Comparison of ENCODE assay signal across 8 mouse cellular contexts in genomic region chr4:117893376-117893775, GRCm38 (mm10). TPM values are rescaled to one million over a fixed set of nuclear protein-coding genes. Genes with fewer than 3 reads are reported as not detected.
DNase-seq lines count a peak whose midpoint lies in the region; ATAC-seq and TF ChIP-seq lines count a peak whose summit lies in the region.
"Had no signal": no experiment of that assay in that cellular context is flagged by ENCODE, and none has a peak within 500 bp of the region (broad histone marks: within the 10 kb centered on the region; RNA-seq: fewer than 3 reads in every experiment).

No protein-coding gene starts in this region.

- no peak for ATAC-seq in neural tube, embryonic 15.5 days (ENCODE audit: low FRiP score)
- no peak for ATAC-seq in limb, embryonic 14.5 days (ENCODE audit: low FRiP score, low read depth)
- no peak for ATAC-seq in stomach, postnatal 0 days (ENCODE audit: low FRiP score, low TSS enrichment)

- no peak for TF ChIP-seq EP300 in stomach, postnatal 0 days (optimal IDR thresholded peaks at IDR 0.05)

- TF ChIP-seq CTCF in stomach, postnatal 0 days (IDR thresholded peaks at IDR 0.05; ENCODE audit: low read depth): no peak

- peaks cover 57% of the 10 kb centered on the region for H3K36me3 ChIP-seq in neural tube, embryonic 15.5 days
- peaks cover 49% of the 10 kb centered on the region for H3K36me3 ChIP-seq in limb, embryonic 14.5 days (ENCODE audit: control insufficient read depth, insufficient read depth, low read length)
- H3K36me3 ChIP-seq in stomach, postnatal 0 days (ENCODE audit: control insufficient read depth, insufficient read depth, low read length): peaks cover 2% of the 10 kb centered on the region

- H3K27me3 ChIP-seq in neural tube, embryonic 15.5 days (replicated peaks): no peaks in the 10 kb centered on the region
- no peaks in the 10 kb centered on the region for H3K27me3 ChIP-seq in limb, embryonic 14.5 days (ENCODE audit: control insufficient read depth, insufficient read depth, low read length)
- no peaks in the 10 kb centered on the region for H3K27me3 ChIP-seq in stomach, postnatal 0 days (ENCODE audit: control insufficient read depth, insufficient read depth, low read length)
- H3K27me3 ChIP-seq: embryonic facial prominence, embryonic 12.5 days had no signal

- DNase-seq in neural tube, embryonic 10.5 days (ENCODE audit: extremely low spot score, low spot score): peak; percentile 68
- DNase-seq in adrenal gland, postnatal 25 days: peak; percentile 75
- peak; percentile 79 for DNase-seq in limb, embryonic 14.5 days (ENCODE audit: low spot score)
- DNase-seq in stomach, postnatal 0 days (ENCODE audit: low spot score): peak; percentile 62
- DNase-seq in MN1 (ENCODE audit: low spot score): no peak
- DNase-seq in layer of hippocampus, adult 8-10 months (ENCODE audit: low spot score in 2 of 2): no peak

- H3K4me3 ChIP-seq in neural tube, embryonic 15.5 days (replicated peaks): no peak overlapping the region
- no peak overlapping the region for H3K4me3 ChIP-seq in limb, embryonic 14.5 days (replicated peaks; ENCODE audit: low read length)
- H3K4me3 ChIP-seq in stomach, postnatal 0 days (ENCODE audit: low read depth, low read length): no peak overlapping the region
- H3K4me3 ChIP-seq: embryonic facial prominence, embryonic 12.5 days had no signal

- H3K27ac ChIP-seq in neural tube, embryonic 15.5 days (replicated peaks): no peak overlapping the region
- no peak overlapping the region for H3K27ac ChIP-seq in limb, embryonic 14.5 days (replicated peaks; ENCODE audit: low read depth, low read length)
- no peak overlapping the region for H3K27ac ChIP-seq in stomach, postnatal 0 days (replicated peaks)
- H3K27ac ChIP-seq: embryonic facial prominence, embryonic 12.5 days had no signal

- no peak overlapping the region for H3K9ac ChIP-seq in neural tube, embryonic 15.5 days (replicated peaks)
- H3K9ac ChIP-seq in limb, embryonic 14.5 days (ENCODE audit: low read depth, low read length, severe bottlenecking): no peak overlapping the region
- H3K9ac ChIP-seq in stomach, postnatal 0 days (ENCODE audit: low read length): no peak overlapping the region
- H3K9ac ChIP-seq: embryonic facial prominence, embryonic 12.5 days had no signal

- TF ChIP-seq POLR2A in limb, embryonic 14.5 days (IDR thresholded peaks at IDR 0.05; ENCODE audit: borderline replicate concordance, extremely low read depth, insufficient read depth, insufficient read length): no peak

- H3K4me2 ChIP-seq in neural tube, embryonic 15.5 days: no peak overlapping the region
- H3K4me2 ChIP-seq in limb, embryonic 14.5 days (replicated peaks; ENCODE audit: low read depth, low read length, severe bottlenecking): no peak overlapping the region
- H3K4me2 ChIP-seq in stomach, postnatal 0 days (replicated peaks; ENCODE audit: low read depth): no peak overlapping the region
- H3K4me2 ChIP-seq: embryonic facial prominence, embryonic 12.5 days had no signal

- peaks cover 19% of the 10 kb centered on the region for H3K4me1 ChIP-seq in neural tube, embryonic 15.5 days
- H3K4me1 ChIP-seq in limb, embryonic 14.5 days (ENCODE audit: control insufficient read depth, insufficient read depth, low read length): peaks cover 6% of the 10 kb centered on the region; the same call in 1 of the 2 replicates
- H3K4me1 ChIP-seq in stomach, postnatal 0 days (replicated peaks; ENCODE audit: control insufficient read depth, insufficient read depth): peaks cover 2% of the 10 kb centered on the region; the same call in 1 of the 2 replicates

- no peaks in the 10 kb centered on the region for H3K9me3 ChIP-seq in neural tube, embryonic 15.5 days (replicated peaks)
- no peaks in the 10 kb centered on the region for H3K9me3 ChIP-seq in limb, embryonic 14.5 days (ENCODE audit: control insufficient read depth, low read length)
- H3K9me3 ChIP-seq in stomach, postnatal 0 days (ENCODE audit: control insufficient read depth, low read length): no peaks in the 10 kb centered on the region
- H3K9me3 ChIP-seq: embryonic facial prominence, embryonic 12.5 days had no signal

- WGBS in neural tube, embryonic 15.5 days: 31% methylated on average over 9 of the region's 9 CpGs
- 26% methylated on average over 9 of the region's 9 CpGs for WGBS in limb, embryonic 14.5 days
- WGBS in stomach, postnatal 0 days: 14% methylated on average over 9 of the region's 9 CpGs

RNA-seq across cellular contexts. Expression of gene Dph2, which starts 1.5 kb away (rescaled TPM):
- 21.3 and 21.8 TPM in 2 replicates for polyA plus RNA-seq in neural tube, embryonic 15.5 days (2015; fragmentation: Nextera tagmentation; extraction: Ambion mirVana)
- 10.6 and 14.2 TPM in 2 replicates for total RNA-seq in adrenal gland, postnatal 25 days (2021)
- polyA plus RNA-seq in limb, embryonic 14.5 days (2012; rRNA removed): 18.4 and 23.2 TPM in 2 replicates
- 17.0 and 18.7 TPM in 2 replicates for polyA plus RNA-seq in limb, embryonic 14.5 days (2014; fragmentation: Nextera tagmentation; extraction: Ambion mirVana)
- 8.1 and 8.6 TPM in 2 replicates for polyA plus RNA-seq in stomach, postnatal 0 days (2015; fragmentation: Nextera tagmentation; extraction: Ambion mirVana)
- total RNA-seq in layer of hippocampus, adult 8-10 months (2022): 10 to 100 TPM in 3 of 4 experiments, 1 to 10 TPM in 1; 9.0 to 11.5 (median 11.0) TPM

RNA-seq across cellular contexts. Expression of gene Atp6v0b, which starts 6.2 kb away (rescaled TPM):
- 544 and 626 TPM in 2 replicates for polyA plus RNA-seq in neural tube, embryonic 15.5 days (2015; fragmentation: Nextera tagmentation; extraction: Ambion mirVana)
- total RNA-seq in adrenal gland, postnatal 25 days (2021): 231 and 241 TPM in 2 replicates
- 262 and 310 TPM in 2 replicates for polyA plus RNA-seq in limb, embryonic 14.5 days (2012; rRNA removed)
- 216 and 224 TPM in 2 replicates for polyA plus RNA-seq in limb, embryonic 14.5 days (2014; fragmentation: Nextera tagmentation; extraction: Ambion mirVana)
- polyA plus RNA-seq in stomach, postnatal 0 days (2015; fragmentation: Nextera tagmentation; extraction: Ambion mirVana): 242 and 249 TPM in 2 replicates
- 100 to 1,000 TPM; 406 to 438 (median 423) TPM for total RNA-seq in layer of hippocampus, adult 8-10 months (2022)

RNA-seq across cellular contexts. Expression of gene B4galt2, which starts 10.1 kb away (rescaled TPM):
- 49.6 and 58.6 TPM in 2 replicates for polyA plus RNA-seq in neural tube, embryonic 15.5 days (2015; fragmentation: Nextera tagmentation; extraction: Ambion mirVana)
- total RNA-seq in adrenal gland, postnatal 25 days (2021): 12.6 and 18.6 TPM in 2 replicates
- 95.4 and 149 TPM in 2 replicates for polyA plus RNA-seq in limb, embryonic 14.5 days (2012; rRNA removed)
- polyA plus RNA-seq in limb, embryonic 14.5 days (2014; fragmentation: Nextera tagmentation; extraction: Ambion mirVana): 43.4 and 48.8 TPM in 2 replicates
- 11.9 and 12.1 TPM in 2 replicates for polyA plus RNA-seq in stomach, postnatal 0 days (2015; fragmentation: Nextera tagmentation; extraction: Ambion mirVana)
- total RNA-seq in layer of hippocampus, adult 8-10 months (2022): 10 to 100 TPM; 59.6 to 64.5 (median 63.4) TPM

RNA-seq across cellular contexts. Expression of gene Ccdc24, which starts 21.0 kb away (rescaled TPM):
- 1.4 and 1.6 TPM in 2 replicates for polyA plus RNA-seq in neural tube, embryonic 15.5 days (2015; fragmentation: Nextera tagmentation; extraction: Ambion mirVana)
- 0.79 TPM in 1 of 2 replicates, not detected in the other for total RNA-seq in adrenal gland, postnatal 25 days (2021)
- polyA plus RNA-seq in limb, embryonic 14.5 days (2012; rRNA removed): 15.1 and 19.9 TPM in 2 replicates
- 1.6 and 1.8 TPM in 2 replicates for polyA plus RNA-seq in limb, embryonic 14.5 days (2014; fragmentation: Nextera tagmentation; extraction: Ambion mirVana)
- polyA plus RNA-seq in stomach, postnatal 0 days (2015; fragmentation: Nextera tagmentation; extraction: Ambion mirVana): 0.33 and 0.41 TPM in 2 replicates
- 1 to 10 TPM in 1 of 4 experiments, under 1 TPM in 3; 0.72 to 1.1 (median 0.83) TPM for total RNA-seq in layer of hippocampus, adult 8-10 months (2022)

RNA-seq across cellular contexts. Expression of gene Ipo13, which starts 21.4 kb away (rescaled TPM):
- polyA plus RNA-seq in neural tube, embryonic 15.5 days (2015; fragmentation: Nextera tagmentation; extraction: Ambion mirVana): 56.9 and 59.3 TPM in 2 replicates
- 41.5 and 48.5 TPM in 2 replicates for total RNA-seq in adrenal gland, postnatal 25 days (2021)
- polyA plus RNA-seq in limb, embryonic 14.5 days (2012; rRNA removed): 63.4 and 75.9 TPM in 2 replicates
- polyA plus RNA-seq in limb, embryonic 14.5 days (2014; fragmentation: Nextera tagmentation; extraction: Ambion mirVana): 38.8 and 40.4 TPM in 2 replicates
- 21.5 and 24.6 TPM in 2 replicates for polyA plus RNA-seq in stomach, postnatal 0 days (2015; fragmentation: Nextera tagmentation; extraction: Ambion mirVana)
- total RNA-seq in layer of hippocampus, adult 8-10 months (2022): 100 to 1,000 TPM; 127 to 140 (median 130) TPM

Comparison
In these comparisons a context has a peak if more than half of its experiments do, and no peak if none do; other contexts are left out.
1. DNase-seq: peak in neural tube, embryonic 10.5 days (single experiment), adrenal gland, postnatal 25 days (single experiment), limb, embryonic 14.5 days (single experiment) and stomach, postnatal 0 days (single experiment); none in MN1 (single experiment) and layer of hippocampus, adult 8-10 months (0 of 2).